Mouse (Mus musculus): ENCODE measurements around the gene Plpp3. TPM values are rescaled to one million over a fixed set of nuclear protein-coding genes. Genes with fewer than 3 reads are reported as not detected.
A peak's percentile ranks its signal among the peaks of the same experiment; 100 is the strongest.

Plpp3 gene
- polyA plus RNA-seq, 1 experiment from 2014 or later: 57.2 TPM

DNA sequence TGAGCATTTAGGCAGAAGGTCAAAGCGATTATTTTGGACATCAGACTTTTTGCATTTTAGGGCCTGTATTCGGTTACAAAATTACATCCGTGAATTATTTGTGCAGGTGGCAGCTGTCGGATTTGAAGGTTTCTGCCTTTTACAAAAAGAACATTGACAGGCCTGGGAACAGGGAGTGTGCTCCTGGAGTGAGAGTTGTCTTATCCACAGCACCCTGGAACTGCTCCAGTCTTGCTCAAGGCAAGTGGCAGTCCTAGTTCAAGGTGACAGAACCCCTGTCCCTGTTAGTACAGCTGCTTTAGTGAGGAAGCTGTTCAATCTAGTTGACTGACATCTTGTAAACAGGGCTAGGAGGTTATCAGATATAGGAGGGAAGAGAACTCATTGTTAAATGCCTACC is 27.3 kb downstream of the Plpp3 start:
- no peak overlapping the region for H3K4me3 ChIP-seq
- peaks cover 45% of the 10 kb centered on the region for H3K36me3 ChIP-seq (replicated peaks)
- no peaks in the 10 kb centered on the region for H3K27me3 ChIP-seq (ENCODE audit: poor library complexity, severe bottlenecking)
- H3K4me1 ChIP-seq: peaks cover 88% of the 10 kb centered on the region
- H3K27ac ChIP-seq: no peak overlapping the region
- no peak for DNase-seq (ENCODE audit: extremely low spot score, low spot score)
- H3K9me3 ChIP-seq: no peaks in the 10 kb centered on the region
- 83% methylated on average over 4 of the region's 4 CpGs for WGBS

DNA sequence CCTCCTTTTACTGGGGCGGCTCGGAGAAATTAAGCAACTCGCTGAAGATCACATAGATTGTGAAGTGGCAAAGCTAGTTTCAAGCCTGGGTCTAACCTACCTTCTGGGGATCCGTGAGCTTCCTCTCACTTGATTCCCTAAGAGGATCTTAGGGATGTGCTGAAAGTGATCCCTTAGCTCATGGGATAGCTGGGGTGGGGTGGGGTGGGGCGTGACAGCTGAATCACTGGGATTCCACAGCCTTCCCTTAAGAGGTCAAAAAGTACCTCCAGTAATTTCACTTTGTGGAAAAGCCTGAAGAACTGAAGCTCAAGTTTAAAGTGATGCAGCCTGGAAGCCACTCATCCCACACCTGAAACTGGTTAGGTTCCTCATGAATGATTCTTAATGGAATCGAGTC is 27.8 kb downstream of the Plpp3 start:
- H3K4me1 ChIP-seq: peaks cover 88% of the 10 kb centered on the region
- no peak overlapping the region for H3K27ac ChIP-seq
- 89% methylated on average over 6 of the region's 6 CpGs for WGBS
- H3K9me3 ChIP-seq: no peaks in the 10 kb centered on the region
- no peak for DNase-seq (ENCODE audit: extremely low spot score, low spot score)
- no peak overlapping the region for H3K4me3 ChIP-seq
- H3K27me3 ChIP-seq (ENCODE audit: poor library complexity, severe bottlenecking): no peaks in the 10 kb centered on the region
- H3K36me3 ChIP-seq (replicated peaks): peaks cover 41% of the 10 kb centered on the region

DNA sequence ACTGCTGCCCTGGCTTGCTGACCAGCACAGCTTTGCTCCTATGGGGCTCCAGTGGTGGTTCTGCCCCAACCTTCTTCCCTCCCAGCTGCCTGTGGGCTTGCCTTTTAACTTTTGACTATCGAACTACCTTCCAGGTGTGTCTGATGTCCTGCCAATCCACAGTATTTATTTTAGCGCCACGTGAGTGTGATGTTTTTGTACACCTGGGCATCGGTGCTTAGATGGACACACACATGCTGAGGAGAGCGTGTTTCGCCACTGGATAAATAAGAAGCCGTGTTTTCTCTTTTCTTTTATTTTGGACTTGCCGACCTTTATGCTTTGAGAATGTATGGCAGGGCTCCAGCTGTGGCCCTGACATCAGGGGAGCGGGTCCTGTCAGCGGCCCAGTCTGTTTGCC is 29.5 kb downstream of the Plpp3 start:
- Histone ChIP-seq H3K4me1 (peaks cover 88% of the 10 kb centered on the region), H3K27me3 (ENCODE audit: poor library complexity, severe bottlenecking) (no peaks in the 10 kb centered on the region), H3K4me3 (no peak overlapping the region), H3K27ac (no peak overlapping the region), H3K36me3 (replicated peaks) (peaks cover 40% of the 10 kb centered on the region), H3K9me3 (no peaks in the 10 kb centered on the region)
- WGBS: 89% methylated on average over 10 of the region's 10 CpGs
- DNase-seq (ENCODE audit: extremely low spot score, low spot score): no peak

DNA sequence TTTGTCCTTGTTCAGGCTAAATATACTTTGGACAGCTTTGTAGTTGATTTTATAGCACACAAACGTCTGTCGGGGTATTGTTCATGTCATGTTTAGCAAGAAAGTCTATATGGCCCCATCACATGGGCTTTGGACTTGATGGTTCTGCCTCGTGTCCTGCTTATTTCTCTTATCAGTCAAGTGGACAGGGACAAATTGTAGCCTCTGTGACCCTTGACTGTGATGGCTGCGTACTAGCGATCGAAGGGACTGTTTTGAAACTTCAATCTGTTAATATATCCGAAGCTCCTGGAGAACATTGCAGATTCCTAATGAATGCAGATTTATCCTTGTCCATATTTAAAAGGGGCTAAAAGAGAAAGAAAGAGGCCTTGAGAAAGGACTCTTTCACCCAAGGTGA is 30.7 kb downstream of the Plpp3 start:
- no peak for DNase-seq (ENCODE audit: extremely low spot score, low spot score)
- Histone ChIP-seq H3K4me3 (no peak overlapping the region), H3K9me3 (no peaks in the 10 kb centered on the region), H3K27me3 (ENCODE audit: poor library complexity, severe bottlenecking) (no peaks in the 10 kb centered on the region), H3K27ac (no peak overlapping the region), H3K4me1 (peaks cover 88% of the 10 kb centered on the region), H3K36me3 (replicated peaks) (peaks cover 34% of the 10 kb centered on the region)
- WGBS: 94% methylated on average over 7 of the region's 7 CpGs

DNA sequence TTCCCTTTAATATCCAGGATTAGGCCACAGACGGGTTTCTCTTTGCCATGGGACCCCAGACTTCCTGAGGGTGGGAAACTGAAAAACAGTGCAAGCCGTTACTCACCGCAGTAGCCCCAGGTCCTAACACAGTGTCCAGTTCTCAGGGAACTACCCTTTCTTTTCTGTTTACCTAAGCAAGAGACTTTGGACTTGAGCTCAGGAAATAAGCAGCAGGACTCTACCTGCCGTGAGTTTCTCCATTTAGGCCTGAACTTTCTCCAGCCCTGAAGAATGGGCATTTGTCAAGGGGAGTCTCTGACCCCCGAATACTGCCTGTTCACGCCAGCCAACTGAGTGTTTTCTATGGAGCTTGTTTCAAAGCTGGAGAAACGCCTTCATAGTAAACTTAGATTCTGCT is 31.7 kb downstream of the Plpp3 start:
- no peak overlapping the region for H3K4me3 ChIP-seq
- 75% methylated on average over 7 of the region's 7 CpGs for WGBS
- no peaks in the 10 kb centered on the region for H3K9me3 ChIP-seq
- H3K36me3 ChIP-seq (replicated peaks): peaks cover 31% of the 10 kb centered on the region
- H3K27me3 ChIP-seq (ENCODE audit: poor library complexity, severe bottlenecking): no peaks in the 10 kb centered on the region
- no peak for DNase-seq (ENCODE audit: extremely low spot score, low spot score)
- H3K4me1 ChIP-seq: peaks cover 90% of the 10 kb centered on the region
- 0 out of 2 replicates have a peak overlapping the region, but pooled peaks have one; percentile 20 for H3K27ac ChIP-seq

DNA sequence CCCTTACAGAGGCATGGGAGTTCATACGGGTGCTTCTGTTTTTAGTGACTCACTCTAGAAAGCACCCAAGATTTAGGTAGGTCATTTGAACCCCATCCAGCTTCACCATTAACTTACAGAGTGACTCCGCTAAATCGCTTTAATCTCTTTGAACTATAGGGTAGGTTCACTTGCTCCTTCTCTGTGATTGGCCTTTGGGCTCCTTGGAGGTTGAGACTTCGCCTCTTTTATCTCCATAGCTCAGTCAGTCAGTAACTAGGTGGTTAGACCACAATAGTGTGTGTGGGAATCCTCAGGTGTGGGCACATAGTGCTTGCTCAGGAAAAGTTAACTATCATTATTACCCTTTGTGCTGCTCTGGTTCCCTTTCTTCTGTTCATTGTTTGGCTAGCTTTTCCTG is 33.7 kb downstream of the Plpp3 start:
- DNase-seq (ENCODE audit: extremely low spot score, low spot score): no peak
- Histone ChIP-seq H3K4me1 (peaks cover 92% of the 10 kb centered on the region), H3K4me3 (no peak overlapping the region), H3K27me3 (ENCODE audit: poor library complexity, severe bottlenecking) (no peaks in the 10 kb centered on the region), H3K36me3 (replicated peaks) (peaks cover 37% of the 10 kb centered on the region), H3K9me3 (no peaks in the 10 kb centered on the region), H3K27ac (peak overlapping the region; percentile 64; the same call in 1 of the 2 replicates)
- WGBS: 60% methylated on average over 4 of the region's 4 CpGs

DNA sequence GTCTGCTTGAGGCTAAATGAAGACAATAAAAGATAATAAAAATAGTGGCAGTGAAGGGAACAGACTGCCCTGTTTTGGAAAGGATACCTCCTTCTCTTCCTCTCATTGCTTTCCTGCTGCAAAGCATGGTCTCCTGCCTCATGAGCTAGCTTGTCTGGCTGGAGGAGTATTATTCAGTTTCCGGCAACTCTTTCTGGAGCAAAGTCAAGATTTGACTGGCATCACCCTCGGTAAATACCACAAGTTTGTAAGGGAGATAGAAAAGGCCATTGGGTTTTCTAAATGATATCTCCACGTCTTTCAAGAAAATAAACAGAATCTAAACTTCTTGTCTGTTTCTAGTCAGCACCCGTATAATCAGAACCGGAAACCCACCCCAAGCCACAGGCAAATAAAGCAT is 34.4 kb downstream of the Plpp3 start:
- peaks cover 92% of the 10 kb centered on the region for H3K4me1 ChIP-seq
- WGBS: 78% methylated on average over 5 of the region's 5 CpGs
- H3K36me3 ChIP-seq (replicated peaks): peaks cover 37% of the 10 kb centered on the region
- H3K9me3 ChIP-seq: no peaks in the 10 kb centered on the region
- H3K27ac ChIP-seq: peak overlapping the region; percentile 58; the same call in 1 of the 2 replicates
- no peak overlapping the region for H3K4me3 ChIP-seq
- no peaks in the 10 kb centered on the region for H3K27me3 ChIP-seq (ENCODE audit: poor library complexity, severe bottlenecking)
- DNase-seq (ENCODE audit: extremely low spot score, low spot score): no peak

DNA sequence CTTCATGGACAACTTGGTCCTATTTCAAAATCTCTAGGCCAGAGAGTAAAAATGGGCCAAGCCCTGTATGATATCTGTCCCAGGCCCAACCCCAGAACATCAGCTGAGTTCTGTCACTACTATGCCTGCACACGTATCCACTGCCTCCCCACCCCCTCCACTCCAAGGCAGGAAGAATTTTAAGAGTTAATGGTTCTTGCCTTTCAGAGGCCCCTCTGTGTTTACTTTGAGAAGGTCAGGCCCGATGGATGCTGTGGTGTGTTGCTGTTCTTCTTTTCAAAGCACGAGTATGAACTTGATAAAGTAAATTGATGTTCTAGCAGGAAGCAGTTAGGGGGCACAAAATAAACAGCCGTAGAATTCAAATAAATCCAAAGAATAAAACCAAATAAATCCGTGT is 35.5 kb downstream of the Plpp3 start:
- peaks cover 44% of the 10 kb centered on the region for H3K36me3 ChIP-seq (replicated peaks)
- peak overlapping the region; percentile 62 for H3K27ac ChIP-seq
- H3K27me3 ChIP-seq (ENCODE audit: poor library complexity, severe bottlenecking): no peaks in the 10 kb centered on the region
- no peaks in the 10 kb centered on the region for H3K9me3 ChIP-seq
- H3K4me1 ChIP-seq: peaks cover 87% of the 10 kb centered on the region
- WGBS: 51% methylated on average over 5 of the region's 5 CpGs
- DNase-seq (ENCODE audit: extremely low spot score, low spot score): no peak
- no peak overlapping the region for H3K4me3 ChIP-seq

DNA sequence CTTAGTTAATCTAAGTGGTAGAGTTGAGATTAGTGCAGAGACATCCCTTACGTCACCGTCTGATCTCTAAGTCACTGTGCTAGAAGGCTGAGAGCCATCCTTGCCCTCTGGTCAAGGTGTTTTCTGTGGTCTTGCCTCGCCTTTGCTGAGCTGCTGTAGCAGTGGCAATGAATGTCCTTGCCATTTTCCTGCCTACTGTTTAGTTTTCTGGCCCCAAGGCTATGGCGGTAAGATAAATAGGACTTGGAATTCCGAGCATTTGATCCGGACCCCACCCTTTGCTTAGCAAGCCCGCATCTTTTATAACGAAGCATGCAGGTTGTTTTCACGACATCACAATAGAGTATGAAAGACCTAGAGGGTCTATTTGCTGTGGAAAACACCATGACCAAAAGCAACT is 38.1 kb downstream of the Plpp3 start:
- Histone ChIP-seq H3K9me3 (no peaks in the 10 kb centered on the region), H3K4me1 (peaks cover 84% of the 10 kb centered on the region), H3K36me3 (replicated peaks) (peaks cover 70% of the 10 kb centered on the region), H3K27me3 (ENCODE audit: poor library complexity, severe bottlenecking) (no peaks in the 10 kb centered on the region), H3K4me3 (no peak overlapping the region), H3K27ac (no peak overlapping the region)
- DNase-seq (ENCODE audit: extremely low spot score, low spot score): no peak
- WGBS: 80% methylated on average over 9 of the region's 9 CpGs

DNA sequence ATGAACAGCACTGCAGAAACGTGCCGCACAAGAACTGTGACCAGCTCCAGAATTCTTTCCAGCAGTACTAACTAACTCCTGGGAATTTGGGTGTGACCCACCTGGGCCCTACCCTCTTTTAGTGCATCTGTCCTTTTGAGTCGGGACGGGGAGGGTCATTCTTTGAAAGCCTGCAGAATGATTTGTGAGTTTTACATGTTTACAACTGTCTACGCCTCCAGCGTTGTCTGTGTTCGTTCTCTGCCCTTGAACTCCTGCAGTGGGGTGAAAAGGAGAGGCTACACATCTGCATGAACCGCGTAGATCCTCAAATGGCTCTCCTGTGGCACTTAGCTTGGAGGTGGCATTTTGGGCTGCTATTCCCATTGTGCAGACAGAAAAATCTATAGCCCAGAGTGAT is 39.0 kb downstream of the Plpp3 start:
- DNase-seq (ENCODE audit: extremely low spot score, low spot score): no peak
- H3K27me3 ChIP-seq (ENCODE audit: poor library complexity, severe bottlenecking): no peaks in the 10 kb centered on the region
- H3K4me1 ChIP-seq: peaks cover 84% of the 10 kb centered on the region
- no peaks in the 10 kb centered on the region for H3K9me3 ChIP-seq
- 86% methylated on average over 9 of the region's 9 CpGs for WGBS
- H3K36me3 ChIP-seq (replicated peaks): peaks cover 70% of the 10 kb centered on the region
- no peak overlapping the region for H3K27ac ChIP-seq
- no peak overlapping the region for H3K4me3 ChIP-seq

DNA sequence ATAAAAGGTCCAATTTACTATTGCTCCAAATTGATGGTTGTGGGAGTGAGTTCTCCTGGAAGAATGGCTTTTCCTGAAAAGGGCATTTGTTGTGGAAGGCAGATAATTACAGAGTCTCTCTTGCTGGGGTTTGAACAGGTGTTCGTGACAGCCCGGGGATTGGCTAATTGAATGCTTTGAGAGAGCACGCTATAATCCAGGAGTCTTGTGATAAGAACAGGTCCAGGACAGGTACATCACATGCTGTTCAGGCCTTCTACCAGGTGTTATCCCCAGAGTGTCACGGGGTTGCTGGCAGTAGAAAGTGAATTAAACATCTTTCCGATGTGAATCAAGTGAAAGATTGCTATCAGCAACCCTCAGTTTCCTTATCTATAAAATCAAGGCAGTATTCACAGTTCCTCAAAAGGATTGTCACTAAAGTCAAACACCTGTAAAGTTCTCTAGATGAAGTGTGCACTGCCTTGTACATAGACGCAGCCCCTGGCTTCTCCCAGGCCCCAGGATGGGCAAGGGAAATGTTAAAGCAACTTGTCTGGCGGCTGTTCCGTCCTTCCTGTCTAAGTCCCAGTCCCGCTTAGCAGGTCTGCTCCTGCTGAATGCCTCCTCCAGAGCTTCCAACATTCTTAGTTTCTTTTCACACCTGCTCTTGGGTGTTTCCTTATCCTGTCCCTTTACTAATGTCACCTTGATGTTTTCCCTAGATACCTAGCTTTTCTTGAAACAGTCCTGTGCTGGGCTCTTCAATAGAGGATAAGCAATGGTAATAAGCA is 40.0 kb downstream of the Plpp3 start:
- WGBS: 83% methylated on average over 9 of the region's 9 CpGs
- Histone ChIP-seq H3K9me3 (no peaks in the 10 kb centered on the region), H3K4me3 (no peak overlapping the region), H3K4me1 (peaks cover 83% of the 10 kb centered on the region), H3K27ac (no peak overlapping the region), H3K27me3 (ENCODE audit: poor library complexity, severe bottlenecking) (no peaks in the 10 kb centered on the region), H3K36me3 (replicated peaks) (peaks cover 75% of the 10 kb centered on the region)
- no peak for DNase-seq (ENCODE audit: extremely low spot score, low spot score)

DNA sequence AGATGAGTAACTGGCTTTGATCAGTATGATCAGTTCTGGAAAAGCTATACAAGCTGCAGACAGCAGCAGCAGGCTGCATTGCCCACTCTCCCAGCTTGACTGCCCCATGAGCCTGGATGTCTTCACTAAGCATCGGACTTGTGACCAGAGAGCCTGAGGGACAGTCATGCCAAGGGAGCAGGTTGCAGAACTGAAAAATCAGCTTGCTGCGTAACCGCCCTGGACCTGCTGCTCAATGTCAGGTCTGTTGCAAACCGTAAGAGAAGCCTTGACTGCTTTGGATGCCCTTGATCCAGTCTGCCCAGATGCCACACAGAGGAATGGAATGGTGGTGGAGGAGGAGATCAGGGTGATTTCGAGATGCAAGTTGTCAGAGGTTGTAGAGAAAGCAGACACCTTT is 41.5 kb downstream of the Plpp3 start:
- 93% methylated on average over 5 of the region's 5 CpGs for WGBS
- Histone ChIP-seq H3K27ac (no peak overlapping the region), H3K36me3 (replicated peaks) (peaks cover 85% of the 10 kb centered on the region), H3K4me1 (peaks cover 84% of the 10 kb centered on the region), H3K4me3 (no peak overlapping the region), H3K27me3 (ENCODE audit: poor library complexity, severe bottlenecking) (no peaks in the 10 kb centered on the region), H3K9me3 (no peaks in the 10 kb centered on the region)
- DNase-seq (ENCODE audit: extremely low spot score, low spot score): no peak

DNA sequence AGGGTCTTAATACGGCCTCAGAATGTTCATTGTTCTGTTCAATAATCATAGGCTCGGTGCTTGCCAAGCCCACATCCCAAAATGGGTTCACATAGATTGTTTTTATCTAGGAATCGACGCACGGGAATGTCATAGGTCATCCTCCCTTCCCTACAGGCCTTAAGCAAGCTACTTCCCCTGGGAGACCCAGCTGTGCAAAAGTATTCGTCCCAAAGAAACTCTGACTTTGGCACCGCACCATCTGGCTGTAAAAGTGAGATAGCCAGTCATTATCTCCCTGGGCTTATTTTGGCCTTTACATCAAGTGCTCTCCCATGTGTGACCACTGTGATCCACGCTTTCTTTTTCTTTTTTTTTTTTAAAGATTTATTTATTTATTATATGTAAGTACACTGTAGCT is 42.2 kb downstream of the Plpp3 start:
- no peaks in the 10 kb centered on the region for H3K27me3 ChIP-seq (ENCODE audit: poor library complexity, severe bottlenecking)
- DNase-seq (ENCODE audit: extremely low spot score, low spot score): no peak
- peaks cover 84% of the 10 kb centered on the region for H3K4me1 ChIP-seq
- H3K36me3 ChIP-seq (replicated peaks): peaks cover 82% of the 10 kb centered on the region
- no peak overlapping the region for H3K4me3 ChIP-seq
- H3K27ac ChIP-seq: no peak overlapping the region
- 79% methylated on average over 8 of the region's 8 CpGs for WGBS
- H3K9me3 ChIP-seq: no peaks in the 10 kb centered on the region

All from forebrain, embryonic 10.5 days (tissue).